Mouse (Mus musculus) lung, postnatal 0 days (tissue): ENCODE measurements at regions not wholly inside any gene's neighbourhood (a gene's known extent, or its start where the extent isn't known, plus 50 kb on each side); places are given as distances from the start of the nearest gene placed in this dataset.

Source experiments
- CTCF ChIP-seq: IDR thresholded peaks from 2 replicates; pipeline ENCODE4 v1.5.1; 2016; ENCODE audit warnings: antibody characterized with exemption, mild to moderate bottlenecking
- EP300 ChIP-seq: IDR thresholded peaks from 2 replicates; pipeline ENCODE4 v1.6.1; 2016; ENCODE audit warnings: antibody characterized with exemption, mild to moderate bottlenecking, control low read depth

DNA sequence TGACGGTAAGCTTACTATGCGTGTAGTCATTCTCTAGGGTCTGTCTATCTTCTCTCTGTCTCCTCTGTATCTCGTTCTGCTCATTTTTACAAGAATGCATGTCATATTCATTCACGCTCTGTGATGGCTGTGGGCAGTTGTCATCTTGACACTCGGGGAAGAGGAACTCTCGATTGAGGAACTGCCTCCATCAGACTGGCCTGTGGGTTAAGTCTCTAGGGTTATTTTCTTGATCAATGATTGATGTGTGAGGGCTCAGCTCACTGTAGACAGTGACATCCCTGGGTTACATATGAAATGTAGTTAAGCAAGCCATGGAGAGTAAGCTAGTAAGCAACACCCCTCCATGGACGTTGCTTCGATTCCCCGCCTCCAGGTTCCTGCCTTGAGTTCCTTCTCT is 178.0 kb upstream of the Rreb1 start:
- TF ChIP-seq CTCF: no peak
- TF ChIP-seq EP300: no peak
